Mouse (Mus musculus): ENCODE results near the gene Osbpl8. TPM values are rescaled to one million over a fixed set of nuclear protein-coding genes. Genes with fewer than 3 reads are reported as not detected.
"Not testable (repeated sequence)": the region's sequence is repeated elsewhere in the genome, so short reads cannot be mapped to it uniquely, and the experiment has no call there.

The Osbpl8 gene
- polyA plus RNA-seq, 1 experiment from 2014 or later, result 10.6 TPM

DNA sequence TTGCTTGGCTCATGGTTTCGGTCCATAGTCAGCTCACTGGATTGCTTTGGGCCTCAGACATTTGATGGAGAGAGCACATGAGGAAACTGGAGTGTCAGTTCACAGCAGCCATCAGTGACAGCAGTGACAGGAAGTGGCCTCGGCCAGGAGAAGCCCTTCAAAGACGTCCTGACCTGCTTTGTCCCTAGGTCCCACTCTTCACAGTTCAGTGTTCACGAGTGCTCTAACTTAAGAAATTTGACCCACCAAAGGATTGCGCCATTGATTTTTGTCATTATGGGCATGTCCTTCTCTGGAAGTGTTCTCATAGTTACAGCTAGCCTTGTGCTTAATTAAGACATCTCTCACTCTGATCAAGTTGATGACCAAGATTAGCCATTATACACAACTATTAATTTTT, 34.2 kb downstream of the Osbpl8 start:
- not testable (repeated sequence) for H3K9me3 ChIP-seq; H3K4me3 ChIP-seq; H3K27ac ChIP-seq; H3K27me3 ChIP-seq; H3K4me2 ChIP-seq (replicated peaks); H3K4me1 ChIP-seq; H3K9ac ChIP-seq; ATAC-seq (ENCODE audit: low FRiP score, low read depth); H3K36me3 ChIP-seq
- 67% methylated on average over 5 of the region's 5 CpGs for WGBS

DNA sequence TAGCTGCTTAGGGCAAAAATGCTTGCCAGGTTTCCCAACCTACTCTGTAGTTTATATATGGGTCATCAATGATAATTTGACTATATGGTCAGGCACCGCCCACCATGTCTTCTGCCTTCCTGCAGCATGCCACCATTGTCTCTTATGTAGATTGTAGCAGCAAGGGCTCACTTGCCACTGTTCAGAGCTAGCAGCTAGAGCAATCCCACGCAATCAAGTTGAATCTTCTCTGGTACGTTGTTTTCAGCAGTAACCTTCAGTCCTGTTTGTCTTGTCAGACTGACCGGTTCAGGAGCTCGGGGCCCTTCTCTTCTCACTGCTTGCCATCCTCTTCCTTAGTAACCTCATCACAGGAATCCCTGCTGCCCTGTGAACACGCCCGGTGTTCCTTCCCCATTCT, 36.6 kb downstream of the Osbpl8 start:
- Histone ChIP-seq H3K4me3 (no peak overlapping the region), H3K9me3 (no peaks in the 10 kb centered on the region), H3K27ac (no peak overlapping the region), H3K9ac (no peak overlapping the region), H3K36me3 (peaks cover 7% of the 10 kb centered on the region; the same call in 1 of the 2 replicates), H3K4me2 (replicated peaks) (no peak overlapping the region), H3K27me3 (no peaks in the 10 kb centered on the region), H3K4me1 (no peaks in the 10 kb centered on the region)
- ATAC-seq (ENCODE audit: low FRiP score, low read depth), result no peak
- 79% methylated on average over 7 of the region's 7 CpGs for WGBS

DNA sequence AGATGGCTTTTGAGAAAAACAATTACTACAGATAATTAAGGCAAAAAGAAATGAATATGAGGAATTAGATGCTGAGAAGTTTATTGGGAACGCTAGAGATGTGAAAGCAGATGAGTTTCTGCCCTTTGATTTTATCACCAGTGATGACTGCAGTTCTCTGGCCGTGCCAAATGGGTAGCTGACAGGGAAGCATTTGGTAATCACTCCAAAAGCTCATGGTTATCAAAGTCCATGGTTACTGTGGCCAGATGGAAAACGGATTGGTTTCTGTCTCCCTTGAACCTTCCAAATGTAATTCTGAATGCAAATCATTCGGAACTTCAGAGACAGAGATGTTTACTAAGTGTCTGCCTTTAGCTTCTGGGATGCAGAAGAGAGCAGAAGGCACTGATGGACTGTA, 37.1 kb downstream of the Osbpl8 start:
- H3K27ac ChIP-seq, result no peak overlapping the region
- WGBS, result 59% methylated on average over 4 of the region's 4 CpGs
- H3K9me3 ChIP-seq, result no peaks in the 10 kb centered on the region
- no peaks in the 10 kb centered on the region for H3K4me1 ChIP-seq
- no peak overlapping the region for H3K9ac ChIP-seq
- H3K4me2 ChIP-seq (replicated peaks), result no peak overlapping the region
- H3K36me3 ChIP-seq, result peaks cover 3% of the 10 kb centered on the region; the same call in 1 of the 2 replicates
- no peak for ATAC-seq (ENCODE audit: low FRiP score, low read depth)
- H3K27me3 ChIP-seq, result no peaks in the 10 kb centered on the region
- no peak overlapping the region for H3K4me3 ChIP-seq

- WGBS, result 83% methylated on average over 5 of the region's 5 CpGs
- H3K9me3 ChIP-seq, result no peaks in the 10 kb centered on the region
- no peak for ATAC-seq (ENCODE audit: low FRiP score, low read depth)
Measured at GRCm38 (mm10) chr10:111204089-111204488, 39.5 kb downstream of the Osbpl8 start.

GRCm38 (mm10) chr10:111205421-111205820, 40.9 kb downstream of the Osbpl8 start:
- ATAC-seq (ENCODE audit: low FRiP score, low read depth), result no peak
- H3K27me3 ChIP-seq, result no peaks in the 10 kb centered on the region
- no peaks in the 10 kb centered on the region for H3K36me3 ChIP-seq
- H3K9me3 ChIP-seq, result no peaks in the 10 kb centered on the region
- no peak overlapping the region for H3K4me2 ChIP-seq (replicated peaks)
- 72% methylated on average over 2 of the region's 2 CpGs for WGBS
- H3K27ac ChIP-seq, result no peak overlapping the region
- H3K4me1 ChIP-seq, result no peaks in the 10 kb centered on the region
- no peak overlapping the region for H3K4me3 ChIP-seq
- H3K9ac ChIP-seq, result no peak overlapping the region

More at GRCm38 (mm10) chr10:111204089-111204488, 39.5 kb downstream of the Osbpl8 start:
- Histone ChIP-seq H3K27ac (no peak overlapping the region), H3K4me3 (no peak overlapping the region), H3K4me2 (replicated peaks) (no peak overlapping the region), H3K36me3 (no peaks in the 10 kb centered on the region), H3K27me3 (no peaks in the 10 kb centered on the region), H3K9ac (no peak overlapping the region), H3K4me1 (no peaks in the 10 kb centered on the region)

DNA sequence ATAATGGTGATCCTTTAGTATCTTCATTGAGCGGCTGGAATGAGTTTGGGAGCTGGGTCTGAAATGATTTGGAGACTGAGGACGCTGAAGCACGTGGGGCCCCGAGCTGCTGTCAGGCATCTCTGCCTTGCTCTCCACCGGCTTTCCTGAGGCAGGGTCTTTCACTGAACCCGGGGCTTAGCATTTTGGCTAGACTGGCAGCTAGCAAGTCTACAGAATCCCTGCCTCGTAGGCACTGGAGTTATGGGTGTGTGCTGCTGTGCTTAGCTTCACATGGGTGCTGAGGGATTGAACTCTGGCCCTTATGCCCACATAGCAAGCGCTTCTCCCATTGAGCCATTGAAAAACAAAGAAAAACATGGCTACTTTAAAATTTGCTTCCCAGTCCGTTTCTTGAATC, 42.8 kb downstream of the Osbpl8 start:
- H3K4me1 ChIP-seq, result no peaks in the 10 kb centered on the region
- H3K9ac ChIP-seq, result no peak overlapping the region
- 79% methylated on average over 9 of the region's 9 CpGs for WGBS
- H3K4me3 ChIP-seq, result no peak overlapping the region
- no peaks in the 10 kb centered on the region for H3K27me3 ChIP-seq
- H3K27ac ChIP-seq, result no peak overlapping the region
- H3K4me2 ChIP-seq (replicated peaks), result no peak overlapping the region
- no peaks in the 10 kb centered on the region for H3K9me3 ChIP-seq
- ATAC-seq (ENCODE audit: low FRiP score, low read depth), result no peak
- no peaks in the 10 kb centered on the region for H3K36me3 ChIP-seq

GRCm38 (mm10) chr10:111214084-111214483, 49.5 kb downstream of the Osbpl8 start:
- no peak overlapping the region for H3K9ac ChIP-seq
- no peak for ATAC-seq (ENCODE audit: low FRiP score, low read depth)
- 89% methylated on average over 3 of the region's 3 CpGs for WGBS
- H3K27me3 ChIP-seq, result no peaks in the 10 kb centered on the region
- H3K27ac ChIP-seq, result no peak overlapping the region
- H3K4me2 ChIP-seq (replicated peaks), result no peak overlapping the region
- no peak overlapping the region for H3K4me3 ChIP-seq
- no peaks in the 10 kb centered on the region for H3K9me3 ChIP-seq
- H3K36me3 ChIP-seq, result no peaks in the 10 kb centered on the region
- H3K4me1 ChIP-seq, result no peaks in the 10 kb centered on the region

DNA sequence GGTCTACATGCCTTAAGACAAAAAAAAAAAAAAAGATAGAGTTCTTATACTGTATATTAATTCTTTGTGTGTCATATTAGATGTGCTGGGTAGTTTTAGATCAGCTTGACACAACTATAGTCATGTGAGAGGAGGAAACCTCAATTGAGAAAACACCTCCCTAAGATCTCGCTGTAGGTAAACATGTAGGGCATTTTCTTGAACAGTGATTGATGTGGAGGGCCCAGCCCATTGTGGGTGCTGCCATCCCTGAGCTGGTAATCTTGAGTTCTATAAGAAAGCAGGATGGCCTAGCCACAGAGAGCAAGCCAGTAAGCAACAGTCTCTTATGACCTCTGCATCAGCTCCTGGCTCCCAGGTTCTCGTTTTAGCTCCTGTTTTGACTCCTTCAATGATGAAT, 50.1 kb downstream of the Osbpl8 start:
- no peaks in the 10 kb centered on the region for H3K9me3 ChIP-seq
- H3K4me2 ChIP-seq (replicated peaks), result no peak overlapping the region
- no peaks in the 10 kb centered on the region for H3K4me1 ChIP-seq
- no peak overlapping the region for H3K4me3 ChIP-seq
- H3K9ac ChIP-seq, result no peak overlapping the region
- no peak for ATAC-seq (ENCODE audit: low FRiP score, low read depth)
- H3K27me3 ChIP-seq, result no peaks in the 10 kb centered on the region
- H3K27ac ChIP-seq, result no peak overlapping the region
- no peaks in the 10 kb centered on the region for H3K36me3 ChIP-seq
- 76% methylated on average over 2 of the region's 2 CpGs for WGBS

DNA sequence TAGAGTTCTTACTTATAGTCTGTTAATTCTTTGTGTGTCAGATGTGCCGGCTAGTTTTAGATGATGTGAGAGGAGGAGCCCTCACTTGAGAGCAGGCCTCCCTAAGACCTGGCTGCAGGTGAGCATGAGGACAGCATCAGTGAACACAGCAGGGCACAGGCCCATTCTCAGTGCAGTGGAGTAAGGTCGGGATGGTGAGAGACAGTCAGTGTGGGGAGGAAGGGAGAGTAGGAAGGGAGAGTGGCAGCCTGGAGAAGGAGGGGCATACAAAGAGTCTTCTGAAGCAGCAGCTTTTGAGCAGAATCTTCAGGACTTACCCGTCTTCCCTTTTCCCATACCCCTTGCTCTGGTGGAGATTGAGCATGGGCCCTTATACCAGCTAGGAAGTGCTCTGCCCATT, 51.0 kb downstream of the Osbpl8 start:
- no peak overlapping the region for H3K4me3 ChIP-seq
- no peak overlapping the region for H3K27ac ChIP-seq
- ATAC-seq (ENCODE audit: low FRiP score, low read depth), result no peak
- no peaks in the 10 kb centered on the region for H3K27me3 ChIP-seq
- 0 out of 2 replicates have a peak overlapping the region, but pooled peaks have one; percentile 13 for H3K9ac ChIP-seq
- H3K4me2 ChIP-seq (replicated peaks), result no peak overlapping the region
- 61% methylated on average over 3 of the region's 3 CpGs for WGBS
- H3K36me3 ChIP-seq, result no peaks in the 10 kb centered on the region
- H3K4me1 ChIP-seq, result no peaks in the 10 kb centered on the region
- no peaks in the 10 kb centered on the region for H3K9me3 ChIP-seq

GRCm38 (mm10) chr10:111216111-111216510, 51.6 kb downstream of the Osbpl8 start:
- no peaks in the 10 kb centered on the region for H3K36me3 ChIP-seq
- no peak for ATAC-seq (ENCODE audit: low FRiP score, low read depth)
- no peak overlapping the region for H3K4me2 ChIP-seq (replicated peaks)
- no peak overlapping the region for H3K27ac ChIP-seq
- WGBS, result 72% methylated on average over 3 of the region's 3 CpGs
- no peaks in the 10 kb centered on the region for H3K4me1 ChIP-seq
- H3K4me3 ChIP-seq, result no peak overlapping the region
- H3K27me3 ChIP-seq, result no peaks in the 10 kb centered on the region
- H3K9ac ChIP-seq, result 0 out of 2 replicates have a peak overlapping the region, but pooled peaks have one; percentile 13
- no peaks in the 10 kb centered on the region for H3K9me3 ChIP-seq

DNA sequence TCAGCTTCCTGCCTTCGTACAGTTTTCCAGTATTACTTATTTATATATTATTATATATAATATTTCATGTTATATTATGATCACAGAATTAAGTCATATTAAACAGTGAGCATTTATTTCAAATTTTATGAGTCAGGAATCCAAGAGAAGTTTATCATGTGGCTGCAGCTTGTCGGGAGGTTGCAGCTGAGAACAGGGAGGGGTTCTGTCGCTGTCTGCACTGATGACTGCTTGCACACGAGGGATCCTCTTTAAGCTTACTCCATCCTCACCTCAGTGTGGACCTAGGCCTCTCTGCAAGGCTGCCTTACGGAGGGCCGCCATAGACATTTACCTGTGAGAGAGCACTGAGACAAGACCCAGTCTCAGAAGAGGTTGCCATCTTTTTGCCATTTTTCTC, 58.0 kb downstream of the Osbpl8 start:
- Histone ChIP-seq H3K9ac (no peak overlapping the region), H3K4me1 (no peaks in the 10 kb centered on the region), H3K27me3 (no peaks in the 10 kb centered on the region), H3K9me3 (no peaks in the 10 kb centered on the region), H3K36me3 (no peaks in the 10 kb centered on the region), H3K4me2 (replicated peaks) (no peak overlapping the region), H3K27ac (no peak overlapping the region), H3K4me3 (no peak overlapping the region)
- 72% methylated on average over 6 of the region's 6 CpGs for WGBS
- ATAC-seq (ENCODE audit: low FRiP score, low read depth), result no peak

DNA sequence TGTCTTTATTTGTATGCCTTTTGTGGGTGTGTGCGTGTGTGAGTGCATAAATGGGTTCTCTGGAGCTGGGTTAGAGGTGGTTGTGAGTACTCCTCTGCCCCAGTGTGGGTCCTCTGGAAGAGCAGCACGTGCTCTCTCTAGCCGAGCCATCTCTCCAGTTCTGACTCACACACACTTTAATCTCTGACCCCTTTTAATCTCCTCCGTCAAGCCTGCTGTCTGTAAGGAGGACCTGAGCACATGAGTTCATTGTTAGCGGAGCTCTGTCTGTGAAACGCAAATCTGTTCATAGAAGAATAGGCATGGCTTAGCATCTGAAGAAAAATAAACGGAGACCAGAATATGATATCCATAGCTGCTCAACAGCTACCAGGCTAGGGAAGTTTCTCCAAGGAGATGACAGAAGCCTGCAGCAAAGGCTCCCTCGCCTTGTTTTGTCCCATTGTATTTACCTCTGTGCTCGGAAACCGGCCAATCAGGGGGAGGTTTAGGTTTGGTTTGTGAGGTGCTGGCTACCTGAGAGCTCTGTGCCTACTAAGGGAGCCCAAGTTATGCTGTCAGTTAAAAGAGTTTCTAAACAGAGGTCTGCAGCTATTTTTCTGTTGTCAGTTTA, 58.8 kb downstream of the Osbpl8 start:
- no peaks in the 10 kb centered on the region for H3K4me1 ChIP-seq
- no peak overlapping the region for H3K27ac ChIP-seq
- WGBS, result 58% methylated on average over 10 of the region's 10 CpGs
- no peak overlapping the region for H3K9ac ChIP-seq
- H3K36me3 ChIP-seq, result no peaks in the 10 kb centered on the region
- H3K27me3 ChIP-seq, result no peaks in the 10 kb centered on the region
- H3K9me3 ChIP-seq, result no peaks in the 10 kb centered on the region
- H3K4me2 ChIP-seq (replicated peaks), result no peak overlapping the region
- no peak for ATAC-seq (ENCODE audit: low FRiP score, low read depth)
- H3K4me3 ChIP-seq, result no peak overlapping the region

GRCm38 (mm10) chr10:111224696-111225095, 60.1 kb downstream of the Osbpl8 start:
- ATAC-seq (ENCODE audit: low FRiP score, low read depth), result no peak
- H3K27ac ChIP-seq, result no peak overlapping the region
- no peak overlapping the region for H3K4me2 ChIP-seq (replicated peaks)
- H3K36me3 ChIP-seq, result no peaks in the 10 kb centered on the region
- no peaks in the 10 kb centered on the region for H3K27me3 ChIP-seq
- WGBS, result 89% methylated on average over 4 of the region's 4 CpGs
- H3K9ac ChIP-seq, result no peak overlapping the region
- no peaks in the 10 kb centered on the region for H3K4me1 ChIP-seq
- no peak overlapping the region for H3K4me3 ChIP-seq
- no peaks in the 10 kb centered on the region for H3K9me3 ChIP-seq

Data from limb, embryonic 13.5 days (tissue).